Mouse (Mus musculus): ENCODE measurements around the gene Oxld1.

GRCm38 (mm10) chr11:120483448-120483934 lies 25.6 kb upstream of the Oxld1 start:
- TF ChIP-seq CTCF (conservative IDR thresholded peaks at IDR 0.05; ENCODE audit: insufficient read depth, insufficient read length, low read depth, low read length) (no peak), POLR2A (IDR thresholded peaks at IDR 0.05; ENCODE audit: low read depth, low read length) (no peak)

Data from kidney, adult 2 months (tissue).